Mouse (Mus musculus) cerebellum, adult 18-20 months (tissue): ENCODE measurements around the gene Pelp1.
A peak's percentile ranks its signal among the peaks of the same experiment; 100 is the strongest.
"Not testable (repeated sequence)": the region's sequence is repeated elsewhere in the genome, so short reads cannot be mapped to it uniquely, and the experiment has no call there.

Source experiments
- DNase-seq, 2 experiments: peaks; one replicate each; pipeline ENCODE4 v3.0.0; 2021

The Pelp1 gene

DNA sequence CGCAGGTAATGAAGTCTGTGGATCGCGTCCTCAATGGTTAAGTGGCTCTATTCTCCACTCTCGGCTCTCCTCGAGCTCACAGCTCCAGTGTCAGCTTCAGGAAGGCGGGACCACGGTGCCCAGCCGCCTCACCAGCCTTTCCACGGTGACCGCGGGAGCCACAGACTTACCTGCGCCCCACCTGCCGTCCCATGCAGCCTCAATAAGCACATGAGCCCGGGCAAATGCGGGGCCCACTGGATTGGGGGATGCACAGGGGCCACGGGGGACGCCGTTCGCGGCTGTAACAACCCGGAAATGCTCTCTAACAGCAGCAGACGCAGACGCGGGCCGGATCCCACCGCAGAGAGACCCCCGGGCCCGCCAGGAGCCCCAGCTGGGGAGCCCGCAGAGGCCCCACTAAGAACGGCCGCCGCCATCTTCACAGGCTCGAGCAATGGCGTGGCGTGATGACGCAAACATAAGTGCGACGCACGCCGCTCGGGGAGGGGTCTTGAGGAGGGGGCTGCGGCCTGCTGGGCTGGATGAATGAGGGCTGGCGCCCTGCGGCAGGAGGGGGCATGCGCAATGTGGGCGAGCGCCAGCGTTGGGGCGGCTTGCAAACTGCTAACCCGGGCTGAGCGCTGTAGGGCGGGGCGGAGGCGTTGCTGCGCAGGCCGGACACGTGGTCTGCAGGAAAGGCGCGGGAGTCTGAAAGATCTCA, at the start of gene Pelp1:
Pelp1 (minus strand) TSS at position 438 of the 703 bp plus-strand sequence.
- DNase-seq, result peak; percentile 78 to 85

DNA sequence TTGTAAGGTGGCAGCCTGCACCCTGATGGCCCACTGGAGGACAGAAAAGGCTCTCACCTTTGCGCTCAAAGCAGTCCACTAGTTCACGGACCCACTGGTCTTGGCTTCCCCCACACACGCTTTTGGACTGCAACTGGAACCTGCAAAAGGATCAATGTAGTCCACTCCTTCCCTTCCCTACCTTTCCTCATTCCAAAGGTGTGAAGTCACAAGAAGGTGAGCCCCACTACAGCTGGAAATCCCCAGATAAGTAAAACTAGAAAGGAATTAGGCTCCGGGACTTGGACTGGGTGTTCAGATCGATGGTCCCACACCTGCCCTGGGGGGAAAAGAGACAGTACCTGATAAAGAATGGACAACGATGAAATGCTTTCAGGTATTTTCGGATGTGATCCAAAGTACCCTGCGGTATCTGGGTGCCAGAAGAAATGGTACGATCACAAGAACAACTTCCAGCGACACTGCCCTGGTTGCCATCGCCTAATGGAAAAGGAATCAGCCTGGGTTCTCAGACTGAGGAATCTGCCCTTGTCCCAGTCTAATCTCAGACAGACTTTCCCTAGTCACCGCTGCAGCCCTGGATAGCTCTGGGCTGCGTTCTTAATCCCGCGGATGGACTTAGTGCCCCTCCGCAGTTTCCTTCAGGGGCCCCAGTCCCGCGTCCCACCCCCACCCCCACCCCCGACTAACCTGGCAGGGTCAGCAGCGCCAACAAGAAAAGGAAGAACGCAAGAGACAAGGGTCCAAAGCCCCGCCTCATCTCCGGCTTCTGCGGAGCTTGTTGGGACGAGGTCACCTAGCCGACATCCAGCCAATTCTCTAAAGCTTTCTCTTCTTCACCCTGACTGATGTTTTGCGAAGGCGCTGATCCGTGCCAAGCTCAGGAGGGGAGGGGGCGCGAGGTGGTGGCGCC, 49.1 kb upstream of the Pelp1 start, which contains the start of gene Zmynd15:
Zmynd15 (plus strand) TSS at position 746 of the 913 bp plus-strand sequence.
- DNase-seq, result no peak

DNA sequence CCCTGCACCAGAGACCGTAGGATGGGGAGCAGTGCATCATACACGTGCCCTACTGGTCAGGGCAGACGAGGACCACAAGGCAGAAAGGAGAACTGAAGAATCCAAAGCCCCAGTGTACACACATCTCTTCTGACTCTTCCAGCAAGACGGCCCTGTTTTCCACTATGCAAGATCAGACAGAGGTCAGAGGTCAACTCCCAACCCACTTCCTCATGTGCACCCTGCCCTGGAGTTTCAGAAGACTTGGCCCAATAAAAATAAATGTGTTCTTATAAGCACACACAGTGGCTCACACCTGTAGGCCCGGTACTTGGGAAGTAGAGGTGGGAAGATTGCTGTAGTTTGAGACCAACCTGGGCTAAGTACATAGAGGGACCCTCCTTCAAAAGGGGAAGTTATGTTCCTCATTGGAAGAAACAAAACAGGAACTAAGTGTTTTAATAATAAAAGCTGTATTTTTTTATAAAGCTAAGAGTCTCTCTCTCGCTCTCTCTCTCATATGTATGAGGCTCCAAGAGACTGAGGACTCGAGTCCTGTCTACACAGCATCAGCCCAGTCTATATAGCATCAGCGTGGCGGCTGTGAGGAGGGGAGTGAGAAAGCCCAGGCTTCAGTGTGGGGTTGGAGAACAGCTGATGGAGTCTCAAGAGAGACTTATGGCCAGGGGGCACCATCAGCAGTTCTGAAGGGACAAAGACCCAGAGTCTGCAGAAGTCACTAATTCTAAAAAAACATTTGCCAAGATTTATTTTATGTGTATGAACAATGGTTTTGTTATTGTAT, 43.6 kb upstream of the Pelp1 start:
- DNase-seq, result no peak

DNA sequence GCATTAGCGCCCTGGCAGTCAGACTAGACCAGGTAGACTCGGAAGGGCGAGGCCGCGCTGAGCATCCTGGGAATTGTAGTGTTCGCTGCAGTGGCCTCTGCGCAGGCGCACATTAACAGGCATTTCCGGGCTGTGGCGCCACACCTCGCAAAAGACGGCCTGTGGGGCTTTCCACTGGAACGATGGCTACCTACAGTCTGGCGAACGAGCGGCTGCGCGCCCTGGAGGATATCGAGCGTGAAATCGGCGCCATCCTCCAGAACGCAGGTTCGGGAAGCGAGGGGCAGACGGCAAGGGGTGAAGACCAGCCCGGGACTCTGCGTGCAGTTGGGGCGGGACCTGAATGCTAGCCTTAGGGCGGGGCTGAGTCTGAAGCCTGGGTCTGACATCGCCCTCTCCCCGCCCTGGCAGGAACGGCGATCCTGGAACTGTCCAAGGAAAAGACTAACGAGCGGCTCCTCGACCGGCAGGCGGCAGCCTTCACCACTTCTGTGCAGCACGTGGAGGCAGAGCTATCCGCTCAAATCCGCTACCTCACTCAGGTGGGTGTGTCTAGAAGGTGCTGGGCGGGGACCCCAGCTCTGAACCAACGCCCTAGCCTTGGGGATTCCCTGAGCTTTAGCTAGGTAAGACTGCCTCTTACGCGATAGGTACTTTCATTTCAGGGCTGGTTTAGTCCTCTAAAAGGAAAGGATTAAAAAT, 42.1 kb upstream of the Pelp1 start, which contains the start of gene Med11:
Med11 (plus strand) TSS at position 123 of the 702 bp plus-strand sequence.
- peak; percentile 98 to 99 for DNase-seq

DNA sequence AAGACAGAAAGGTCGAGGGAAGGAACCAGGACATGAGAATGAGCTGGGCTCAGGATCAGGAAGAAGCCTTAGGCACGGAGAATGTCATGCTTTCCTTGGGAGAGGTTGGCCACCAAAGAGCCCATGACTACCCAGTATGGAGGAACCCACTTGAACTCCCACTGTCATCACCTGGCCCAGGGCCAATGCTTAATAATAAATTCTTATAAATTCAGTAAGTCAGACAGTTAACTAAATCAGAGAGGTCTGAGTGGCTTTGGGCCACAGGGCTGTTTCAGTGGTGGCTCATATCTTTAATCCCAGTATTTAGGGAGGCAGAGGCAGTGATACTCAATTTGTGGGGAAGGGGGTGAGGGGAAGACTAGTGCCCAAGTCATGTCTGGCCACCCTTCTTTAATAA, 41.1 kb upstream of the Pelp1 start:
- DNase-seq, result peak in 1 of 2 experiments; percentile 33

DNA sequence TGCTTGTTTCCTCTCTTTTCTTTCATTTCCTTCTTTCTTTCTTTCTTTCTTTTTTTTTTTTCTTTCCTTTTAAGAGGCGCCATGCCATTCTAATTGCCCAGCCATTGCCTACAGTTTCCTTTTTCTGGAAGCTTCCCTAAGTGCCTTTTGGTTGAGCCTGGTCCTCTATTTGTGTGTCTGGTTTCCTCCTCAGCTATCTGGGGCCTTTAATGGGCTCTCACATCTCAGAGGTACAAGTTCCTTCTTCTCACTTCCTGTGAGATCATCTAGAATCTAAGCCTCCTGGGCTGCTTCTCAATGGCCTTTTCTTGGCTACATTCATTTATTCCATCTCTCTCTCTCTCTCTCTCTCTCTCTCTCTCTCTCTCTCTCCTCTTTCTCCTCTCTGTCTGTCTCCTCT, 37.5 kb upstream of the Pelp1 start:
- no peak for DNase-seq

DNA sequence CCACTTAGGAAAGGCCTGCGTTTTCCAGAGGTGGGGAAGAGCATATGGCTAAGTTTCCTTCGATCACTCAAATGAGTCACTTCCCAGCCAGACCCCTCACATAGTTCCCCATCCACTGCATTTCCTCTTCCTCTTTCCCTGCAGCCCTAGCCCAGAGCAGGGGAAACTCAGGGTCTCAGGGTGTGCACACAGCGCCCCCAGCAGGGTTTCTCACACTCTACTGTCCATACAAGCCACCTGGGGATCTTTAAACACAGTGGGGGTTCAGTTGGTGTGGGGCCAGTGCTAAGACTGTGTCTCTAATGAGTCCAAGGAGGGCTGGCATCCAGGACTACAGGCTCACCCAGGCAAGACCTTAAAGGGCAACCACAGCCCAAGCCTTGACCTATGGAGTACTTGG, 36.9 kb upstream of the Pelp1 start:
- DNase-seq, result no peak

DNA sequence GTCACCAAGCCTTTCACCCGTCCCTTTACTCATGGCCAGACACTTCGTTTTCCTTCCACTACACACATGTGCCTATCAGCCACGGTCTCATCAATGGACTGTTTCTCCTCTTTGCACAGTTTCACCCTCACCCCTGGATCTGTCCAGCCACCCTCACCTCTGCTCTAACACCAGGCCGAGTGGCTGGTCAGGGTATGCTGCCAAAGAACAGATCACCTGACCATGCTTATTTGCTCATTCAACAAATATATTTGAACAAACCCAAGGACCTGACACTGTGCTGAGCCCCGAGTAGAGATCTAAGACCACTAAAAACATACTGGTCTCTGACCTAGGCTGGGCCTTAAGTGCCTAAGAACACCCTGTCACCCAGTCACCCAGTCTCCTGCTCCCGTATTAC, 34.8 kb upstream of the Pelp1 start:
- DNase-seq, result no peak

DNA sequence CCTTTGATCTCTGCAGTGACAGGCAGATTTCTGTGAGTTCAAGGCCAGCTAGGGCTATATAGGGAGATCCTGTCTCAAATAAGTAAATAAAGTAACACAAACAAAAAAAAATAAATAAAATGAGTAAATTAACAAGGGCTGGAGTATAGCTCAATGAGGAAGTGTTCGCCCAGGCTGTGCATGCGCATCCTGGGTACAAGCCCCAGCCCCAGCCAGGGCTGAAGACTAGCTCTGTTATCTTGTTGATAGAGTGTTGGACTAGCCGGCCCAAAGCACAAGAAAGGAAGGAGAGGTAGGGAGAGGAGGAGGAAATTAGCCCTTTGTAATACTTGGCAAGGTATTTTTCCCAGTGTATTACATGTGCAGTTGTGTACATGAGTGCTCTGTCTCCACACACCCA, 34.1 kb upstream of the Pelp1 start:
- no peak for DNase-seq

DNA sequence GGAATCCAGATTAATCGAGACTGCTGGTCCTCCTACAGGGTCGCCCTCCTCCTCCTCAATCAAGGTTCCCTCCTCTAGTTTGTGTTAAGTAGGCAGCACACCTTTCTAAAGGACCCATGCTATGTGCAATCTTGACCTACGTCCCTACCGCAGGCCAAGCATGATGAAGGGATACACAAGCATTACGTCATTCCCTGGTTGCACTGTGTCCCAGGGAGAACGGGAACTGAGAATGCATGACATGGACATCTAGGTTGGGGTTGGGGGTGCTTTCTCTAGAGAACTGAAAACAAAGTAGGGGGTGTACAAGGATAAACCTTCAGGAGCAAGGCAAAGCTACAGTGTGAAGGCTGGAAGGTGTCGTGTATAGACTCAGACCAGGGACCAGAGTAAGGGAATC, 32.1 kb upstream of the Pelp1 start:
- DNase-seq, result no peak

DNA sequence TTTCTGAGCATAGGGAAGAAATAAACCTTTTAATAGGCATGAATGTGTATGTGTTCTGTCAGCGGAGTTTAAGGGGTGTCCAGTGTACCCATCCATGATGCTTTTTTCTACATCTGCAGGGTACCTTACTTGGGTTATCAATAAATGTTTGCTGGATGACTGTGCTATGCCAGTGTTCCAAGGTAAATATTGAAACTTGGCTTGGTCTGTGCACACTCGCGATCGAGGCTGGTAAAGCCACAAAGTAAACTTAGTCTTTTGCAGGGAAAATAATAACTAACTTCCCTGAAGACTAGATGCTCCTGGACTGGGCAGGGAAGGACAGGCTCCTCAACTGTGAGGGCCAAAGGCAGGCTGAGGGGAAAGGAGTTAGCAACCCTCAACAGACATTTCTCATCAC, 30.8 kb upstream of the Pelp1 start:
- no peak for DNase-seq

DNA sequence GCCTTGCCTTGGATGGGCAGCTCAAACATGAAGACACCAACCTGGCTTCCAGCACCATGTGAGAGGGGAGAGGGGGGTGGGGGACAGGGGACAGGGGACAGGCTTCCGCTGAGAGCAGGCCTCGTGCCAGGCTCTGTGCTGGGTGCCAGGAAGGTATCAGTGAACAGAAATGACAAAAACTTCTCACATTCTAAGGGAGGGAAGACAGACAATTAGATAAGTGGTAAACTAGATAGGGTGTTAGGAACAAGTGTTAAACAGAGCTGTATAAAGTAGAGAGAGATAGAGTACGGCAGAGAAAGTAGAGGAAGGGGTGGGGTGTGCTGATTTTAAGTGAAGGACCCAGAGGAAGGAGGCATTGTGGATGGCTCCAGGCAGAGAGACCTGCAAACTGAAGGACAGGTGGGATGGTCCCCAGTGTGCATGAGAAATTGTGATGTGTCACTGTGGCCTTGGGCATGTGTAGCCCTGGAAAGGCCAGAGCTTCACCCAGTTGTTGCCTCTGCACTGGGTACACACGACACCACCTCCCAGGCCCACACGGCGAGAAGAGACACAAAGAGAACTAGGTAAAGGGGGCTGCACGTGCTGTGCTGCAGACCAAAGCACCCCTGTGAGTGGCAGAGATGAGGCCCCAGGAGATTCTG, 29.0 kb upstream of the Pelp1 start:
- DNase-seq, result no peak

DNA sequence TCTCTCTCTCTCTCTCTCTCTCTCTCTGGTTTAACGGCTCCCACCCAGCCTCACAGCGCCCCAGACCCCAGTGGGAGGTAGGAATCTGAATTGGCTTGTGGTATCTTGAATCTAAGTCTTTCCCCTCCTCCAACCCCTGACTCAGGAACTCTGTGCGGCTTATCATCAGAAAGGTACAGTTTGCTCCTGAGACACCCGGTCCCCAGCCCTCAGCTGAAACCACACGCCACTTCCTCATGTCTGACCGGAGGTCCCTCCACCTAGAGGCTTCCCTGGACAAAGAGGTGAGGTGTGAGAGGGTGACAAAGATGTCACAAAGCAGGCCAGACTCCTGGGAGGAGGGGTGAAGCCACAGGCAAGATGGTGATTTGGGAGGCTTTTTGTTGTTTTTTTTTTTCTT, 27.6 kb upstream of the Pelp1 start:
- DNase-seq, result no peak

DNA sequence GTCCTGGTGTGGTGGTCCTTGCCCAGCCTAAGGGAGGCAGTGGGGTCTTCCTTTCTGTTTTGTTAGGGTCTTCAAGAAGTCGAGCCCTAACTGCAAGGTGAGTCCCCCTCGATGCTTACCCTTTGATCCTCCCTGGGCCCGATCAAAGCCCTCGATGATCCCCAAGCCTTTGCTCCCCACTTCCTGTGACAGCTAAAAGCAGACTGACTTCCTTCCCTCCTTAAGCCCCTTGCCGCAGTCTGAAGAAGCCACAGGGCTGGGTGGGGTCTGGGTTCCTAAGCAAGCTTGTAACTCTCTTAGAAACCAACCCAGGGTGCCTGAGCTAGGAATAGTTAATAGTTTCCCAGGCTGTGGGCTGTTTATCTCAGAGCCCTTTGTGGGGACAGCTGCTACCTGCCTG, 25.6 kb upstream of the Pelp1 start:
- DNase-seq, result no peak

DNA sequence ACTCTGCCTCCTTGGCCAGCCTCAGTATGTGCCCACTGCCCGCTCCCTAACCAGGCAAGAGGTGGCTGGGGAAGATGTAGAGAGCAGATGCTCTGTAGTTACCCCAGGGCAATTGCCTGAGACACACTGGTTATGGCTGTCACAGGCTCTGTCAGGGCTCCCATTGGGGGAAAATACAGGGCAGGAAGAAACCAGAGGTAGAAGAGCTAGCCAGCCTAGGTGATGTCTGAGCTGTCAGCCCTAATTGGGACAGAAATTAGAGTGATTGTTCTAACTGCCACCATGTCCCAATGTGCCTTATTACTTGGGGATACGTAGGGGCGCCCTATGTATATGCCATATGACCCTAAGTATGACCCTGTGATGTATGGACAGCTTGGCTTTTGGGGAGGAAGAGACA, 24.1 kb upstream of the Pelp1 start:
- no peak for DNase-seq

DNA sequence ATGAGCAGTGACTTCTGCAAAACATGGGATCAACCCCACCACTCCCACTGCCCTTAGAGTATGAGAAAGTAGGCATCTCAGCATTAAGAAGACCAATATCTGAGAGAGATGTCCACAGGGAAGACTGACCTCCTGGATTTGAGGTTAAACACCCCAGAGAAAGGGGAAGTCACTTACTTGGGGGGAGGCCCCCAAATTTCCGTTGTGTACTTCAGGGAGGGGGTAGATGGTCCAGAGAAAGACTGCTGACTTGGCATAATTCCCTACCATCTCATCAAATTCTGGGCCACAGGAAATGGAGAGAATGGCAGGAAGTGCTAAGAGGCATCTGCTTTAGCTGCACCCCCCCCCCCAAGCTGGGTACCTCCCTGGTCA, 23.7 kb upstream of the Pelp1 start:
- DNase-seq, result no peak

DNA sequence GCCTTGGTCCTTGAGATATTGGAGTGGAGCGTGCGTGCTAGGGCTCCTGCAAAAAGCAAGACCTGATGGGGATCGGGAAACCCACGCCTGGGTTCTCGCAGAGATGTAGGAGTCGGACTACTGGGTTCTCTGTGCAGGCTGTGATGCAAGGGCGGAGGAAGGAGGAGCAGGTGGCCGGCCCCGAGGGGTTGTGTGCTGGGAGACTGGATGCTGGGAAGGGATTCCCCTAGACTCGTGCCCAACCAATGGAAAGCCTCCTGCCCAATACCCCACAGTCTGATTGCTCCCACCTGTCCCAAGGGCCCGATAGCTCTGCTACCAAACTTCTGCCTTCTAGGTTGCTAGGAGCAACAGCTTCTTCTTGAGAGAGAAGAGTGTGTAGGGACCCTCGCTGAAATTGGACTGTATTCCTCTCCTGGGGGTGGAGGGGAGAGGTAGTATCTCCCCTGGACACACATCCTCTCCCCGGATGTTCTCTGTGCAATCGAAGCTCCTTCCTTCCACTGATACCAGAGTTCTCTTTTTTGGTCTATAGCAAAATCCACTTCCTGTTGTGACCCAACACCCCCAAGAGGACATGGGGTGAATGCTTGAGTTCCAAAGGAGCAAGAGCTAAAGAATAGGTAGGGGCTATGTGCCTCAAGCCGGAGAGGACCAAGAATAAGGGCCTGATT, 23.2 kb upstream of the Pelp1 start:
- DNase-seq, result peak in 1 of 2 experiments; percentile 58

DNA sequence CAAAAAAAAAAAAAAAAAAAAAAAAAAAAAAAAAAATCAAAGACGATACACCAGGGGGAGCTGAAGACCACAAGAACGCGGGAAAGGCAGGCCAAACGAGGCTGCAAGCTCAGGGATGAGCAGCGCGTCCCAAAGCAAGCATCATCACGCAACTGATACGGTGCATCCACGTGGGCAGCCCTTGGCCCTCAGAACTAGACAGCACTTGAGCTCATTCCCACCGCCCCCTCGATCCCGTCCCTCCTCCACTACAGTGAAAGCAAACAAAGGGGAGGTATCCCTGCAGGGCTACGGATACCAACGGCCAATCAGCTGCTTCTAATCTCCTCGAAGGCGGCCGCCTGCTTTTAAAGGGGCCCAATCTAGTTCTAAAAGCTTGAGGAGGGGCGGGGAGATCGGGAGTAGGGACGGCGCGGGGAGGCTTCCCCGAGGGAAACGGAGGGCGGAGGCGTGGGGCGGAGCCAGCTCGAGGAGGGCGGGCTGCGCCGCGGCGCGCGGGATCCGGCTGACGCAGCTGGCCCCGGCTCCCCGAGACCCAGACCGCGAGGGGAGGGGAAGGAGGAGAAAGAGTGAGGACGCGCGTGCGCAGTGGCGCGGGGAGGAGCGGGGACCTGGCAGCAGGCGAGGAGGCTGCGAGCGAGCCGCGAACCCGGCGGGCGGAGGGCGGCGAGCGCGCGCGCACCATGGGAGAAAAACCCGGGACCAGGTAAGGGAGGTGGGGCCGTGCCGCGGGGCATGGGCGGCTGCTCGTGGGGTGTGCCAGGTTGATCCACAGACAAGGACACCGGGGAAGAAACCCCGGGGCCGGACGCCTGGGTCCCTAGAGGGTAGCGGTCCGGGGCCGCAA, 22.4 kb upstream of the Pelp1 start, which contains the start of gene Arrb2:
Arrb2 (plus strand) TSS at position 588 of the 847 bp plus-strand sequence.
- DNase-seq, result peak; percentile 99

DNA sequence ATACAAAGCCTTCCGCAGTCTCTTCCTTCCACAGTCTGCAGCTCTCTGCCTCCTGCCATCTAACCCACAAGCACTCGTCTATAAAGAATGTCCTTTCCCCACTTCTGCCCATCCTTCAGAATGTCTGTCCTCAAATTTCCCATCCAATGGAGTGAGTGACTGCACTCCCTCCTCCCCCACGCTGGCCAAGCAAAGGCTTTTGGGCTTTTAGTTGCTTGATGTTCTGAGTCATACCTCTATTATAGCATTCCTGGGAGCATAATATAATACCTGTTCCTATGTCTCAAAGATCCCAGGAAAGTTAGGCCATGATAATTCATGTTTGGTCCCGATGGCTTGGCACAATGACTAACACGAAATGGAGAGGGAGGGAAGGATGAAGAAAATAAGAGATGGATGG, 21.7 kb upstream of the Pelp1 start:
- DNase-seq, result peak; percentile 21 to 24

DNA sequence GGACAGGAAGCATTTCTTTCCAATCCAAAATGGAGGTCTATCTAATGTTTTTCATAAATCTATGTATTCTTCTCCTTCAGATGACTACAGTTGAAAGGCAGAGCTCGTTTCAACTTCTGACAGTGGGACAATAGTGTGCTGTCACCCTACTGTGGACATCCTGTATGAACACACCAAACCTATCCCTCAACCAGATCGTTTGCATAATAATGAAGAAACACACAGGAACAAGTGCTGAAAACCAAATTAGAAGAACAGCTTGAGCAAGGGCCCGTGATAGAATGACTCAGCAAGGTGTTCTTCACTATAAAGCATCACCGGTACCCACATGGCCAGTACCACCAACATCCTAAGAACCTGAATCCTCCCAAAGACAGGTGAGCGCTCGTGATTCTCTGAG, 16.8 kb upstream of the Pelp1 start:
- not testable (repeated sequence) for DNase-seq
